Mouse (Mus musculus) embryonic facial prominence, embryonic 14.5 days (tissue): ENCODE measurements at regions not wholly inside any gene's neighbourhood (a gene's known extent, or its start where the extent isn't known, plus 50 kb on each side); places are given as distances from the start of the nearest gene placed in this dataset.
A peak's percentile ranks its signal among the peaks of the same experiment; 100 is the strongest.
"Not testable (repeated sequence)": the region's sequence is repeated elsewhere in the genome, so short reads cannot be mapped to it uniquely, and the experiment has no call there.

Source experiments
- ATAC-seq: fragments of 200-750 bp; cut with Nextera tagmentation; 2 replicates; pipeline ENCODE4 v1.8.0; 2017; ENCODE audit warnings: low read depth, moderate number of reproducible peaks, moderate TSS enrichment
- DNase-seq: peaks from one replicate; pipeline ENCODE4 v3.0.0-alpha.2; 2015; ENCODE audit warnings: low spot score
- H3K27ac ChIP-seq: fragments of 300-500 bp; sonication (generic); replicated peaks from 2 replicates; pipeline ENCODE4 v1.5.1; 2014; ENCODE audit warnings: low read depth, mild to moderate bottlenecking, low read length, moderate library complexity
- H3K27me3 ChIP-seq: fragments of 300-500 bp; sonication (generic); replicated peaks from 2 replicates; pipeline ENCODE4 v1.6.1; 2014; ENCODE audit warnings: low read length; ENCODE audit not compliant: control insufficient read depth, insufficient read depth
- H3K36me3 ChIP-seq: fragments of 300-500 bp; sonication (generic); 2 replicates; pipeline ENCODE4 v1.6.1; 2014; ENCODE audit warnings: low read length, mixed read lengths; ENCODE audit not compliant: control insufficient read depth, insufficient read depth
- H3K4me1 ChIP-seq: fragments of 300-500 bp; sonication (generic); 2 replicates; pipeline ENCODE4 v1.6.1; 2014; ENCODE audit warnings: antibody characterized with exemption, low read length; ENCODE audit not compliant: control insufficient read depth, insufficient read depth
- H3K4me2 ChIP-seq: fragments of 300-500 bp; sonication (generic); 2 replicates; pipeline ENCODE4 v1.6.1; 2014; ENCODE audit warnings: low read depth, mild to moderate bottlenecking, low read length, moderate library complexity, mixed read lengths
- H3K4me3 ChIP-seq: fragments of 300-500 bp; sonication (generic); 2 replicates; pipeline ENCODE4 v1.5.1; 2014; ENCODE audit warnings: low read depth, mild to moderate bottlenecking, low read length
- H3K9ac ChIP-seq: fragments of 300-500 bp; sonication (generic); 2 replicates; pipeline ENCODE4 v1.6.1; 2014; ENCODE audit warnings: low read depth, mild to moderate bottlenecking, low read length, moderate library complexity, mixed read lengths
- H3K9me3 ChIP-seq: fragments of 300-500 bp; sonication (generic); 2 replicates; pipeline ENCODE4 v1.6.1; 2016; ENCODE audit warnings: low read length; ENCODE audit not compliant: control insufficient read depth
- WGBS: fragments of 180-500 bp; shearing (Covaris S2); extraction: QIAGEN DNeasy Blood & Tissue Kit; methylation state at CpG from one replicate; pipeline ENCODE4 v1.1.7; 2014; 5-methylcytosine and 5-hydroxymethylcytosine counted together

GRCm38 (mm10) chr6:18566934-18567333 lies 52.3 kb upstream of the Cttnbp2 start:
- H3K36me3 ChIP-seq, H3K27ac ChIP-seq, ATAC-seq, H3K4me2 ChIP-seq, H3K4me3 ChIP-seq, H3K4me1 ChIP-seq, H3K9me3 ChIP-seq, DNase-seq, H3K27me3 ChIP-seq, H3K9ac ChIP-seq: not testable (repeated sequence)
- WGBS, result 73% methylated on average over 2 of the region's 2 CpGs

DNA sequence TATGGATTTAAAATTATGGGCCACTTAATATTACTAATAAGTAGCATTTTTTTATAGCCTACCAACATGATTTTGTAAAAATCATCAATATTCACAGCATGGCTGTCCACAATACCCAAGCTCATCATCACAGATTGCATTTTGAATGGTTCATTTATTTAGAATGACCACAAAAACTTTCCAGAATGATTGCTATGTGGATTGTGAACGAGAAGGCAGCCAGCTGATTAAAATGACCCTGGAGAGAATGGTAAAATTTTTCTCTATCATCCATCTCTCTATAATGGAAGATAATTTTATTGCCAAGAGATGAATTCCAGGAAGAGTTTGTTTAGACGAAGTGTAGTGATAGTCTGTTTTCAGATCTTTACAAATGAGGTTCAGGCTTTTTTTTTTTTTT lies 54.6 kb upstream of the Cttnbp2 start:
- no peaks in the 10 kb centered on the region for H3K27me3 ChIP-seq
- WGBS, result 78% methylated on average over 2 of the region's 2 CpGs

GRCm38 (mm10) chr6:18578501-18578900 lies 63.9 kb upstream of the Cttnbp2 start:
- H3K4me2 ChIP-seq, result no peak overlapping the region
- H3K4me3 ChIP-seq, result no peak overlapping the region
- no peaks in the 10 kb centered on the region for H3K4me1 ChIP-seq
- H3K27me3 ChIP-seq, result no peaks in the 10 kb centered on the region
- H3K9me3 ChIP-seq, result no peaks in the 10 kb centered on the region
- no peaks in the 10 kb centered on the region for H3K36me3 ChIP-seq
- H3K27ac ChIP-seq, result no peak overlapping the region
- H3K9ac ChIP-seq, result no peak overlapping the region
- DNase-seq, result no peak
- no peak for ATAC-seq

More for the DNA sequence above, 54.6 kb upstream of the Cttnbp2 start:
- no peak for ATAC-seq
- no peak overlapping the region for H3K27ac ChIP-seq
- H3K4me1 ChIP-seq, result no peaks in the 10 kb centered on the region
- no peak overlapping the region for H3K4me2 ChIP-seq
- H3K36me3 ChIP-seq, result no peaks in the 10 kb centered on the region
- H3K4me3 ChIP-seq, result no peak overlapping the region
- no peaks in the 10 kb centered on the region for H3K9me3 ChIP-seq
- DNase-seq, result no peak
- no peak overlapping the region for H3K9ac ChIP-seq

GRCm38 (mm10) chr6:18589436-18589835 lies 74.8 kb upstream of the Cttnbp2 start:
- no peaks in the 10 kb centered on the region for H3K27me3 ChIP-seq
- H3K27ac ChIP-seq, result no peak overlapping the region
- DNase-seq (no peak), ATAC-seq (no peak)
- no peak overlapping the region for H3K9ac ChIP-seq
- no peak overlapping the region for H3K4me3 ChIP-seq
- H3K4me1 ChIP-seq, result no peaks in the 10 kb centered on the region
- H3K36me3 ChIP-seq, result no peaks in the 10 kb centered on the region
- H3K9me3 ChIP-seq, result no peaks in the 10 kb centered on the region
- no peak overlapping the region for H3K4me2 ChIP-seq

DNA sequence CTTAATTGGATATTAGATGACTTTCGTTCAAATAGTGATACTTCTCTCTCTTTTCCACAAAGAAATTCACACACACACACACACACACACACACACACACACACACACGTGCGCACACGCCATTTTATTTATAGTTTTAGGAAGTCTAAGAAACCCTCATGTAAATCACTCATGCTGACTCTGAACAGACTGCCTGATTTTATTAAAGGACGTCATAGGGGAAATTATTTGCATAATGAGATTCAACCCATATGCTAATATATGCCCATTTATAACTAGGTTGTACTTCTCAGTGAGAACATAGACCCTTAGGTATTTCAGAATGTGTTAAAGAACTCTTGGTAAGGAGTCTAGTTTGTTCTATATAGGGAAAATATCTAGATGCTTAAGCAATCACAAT lies 82.0 kb upstream of the Cttnbp2 start:
- no peaks in the 10 kb centered on the region for H3K9me3 ChIP-seq
- no peak overlapping the region for H3K9ac ChIP-seq
- H3K27ac ChIP-seq, result no peak overlapping the region
- no peak for DNase-seq
- no peak for ATAC-seq
- no peak overlapping the region for H3K4me2 ChIP-seq
- WGBS, result 86% methylated on average over 5 of the region's 5 CpGs
- H3K27me3 ChIP-seq, result no peaks in the 10 kb centered on the region
- H3K36me3 ChIP-seq, result no peaks in the 10 kb centered on the region
- H3K4me1 ChIP-seq, result no peaks in the 10 kb centered on the region
- H3K4me3 ChIP-seq, result no peak overlapping the region

DNA sequence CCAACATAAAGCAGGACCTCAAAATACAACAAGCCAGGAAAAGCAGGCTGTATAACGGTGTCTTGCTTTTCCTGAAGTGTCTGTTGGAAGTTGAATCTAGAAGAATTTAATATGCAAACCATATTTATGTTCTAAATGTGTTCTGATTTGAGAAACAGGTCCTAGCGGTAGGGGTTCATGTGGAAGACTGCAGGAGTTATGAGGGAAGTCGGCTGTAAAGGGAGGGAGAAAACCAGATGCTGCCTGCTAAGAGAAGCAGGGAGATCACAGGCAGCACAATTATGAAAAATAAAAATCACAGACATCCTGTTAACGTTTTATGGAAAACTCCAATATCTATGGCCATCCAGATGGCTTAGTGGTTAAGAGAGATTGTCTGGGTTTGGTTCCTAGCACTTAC lies 85.0 kb upstream of the Cttnbp2 start:
- no peaks in the 10 kb centered on the region for H3K4me1 ChIP-seq
- ATAC-seq (no peak), DNase-seq (no peak)
- no peak overlapping the region for H3K9ac ChIP-seq
- H3K27ac ChIP-seq, result no peak overlapping the region
- H3K4me3 ChIP-seq, result no peak overlapping the region
- H3K4me2 ChIP-seq, result no peak overlapping the region
- no peaks in the 10 kb centered on the region for H3K36me3 ChIP-seq
- H3K27me3 ChIP-seq, result no peaks in the 10 kb centered on the region
- H3K9me3 ChIP-seq, result no peaks in the 10 kb centered on the region
- WGBS, result 51% methylated on average over 4 of the region's 4 CpGs

DNA sequence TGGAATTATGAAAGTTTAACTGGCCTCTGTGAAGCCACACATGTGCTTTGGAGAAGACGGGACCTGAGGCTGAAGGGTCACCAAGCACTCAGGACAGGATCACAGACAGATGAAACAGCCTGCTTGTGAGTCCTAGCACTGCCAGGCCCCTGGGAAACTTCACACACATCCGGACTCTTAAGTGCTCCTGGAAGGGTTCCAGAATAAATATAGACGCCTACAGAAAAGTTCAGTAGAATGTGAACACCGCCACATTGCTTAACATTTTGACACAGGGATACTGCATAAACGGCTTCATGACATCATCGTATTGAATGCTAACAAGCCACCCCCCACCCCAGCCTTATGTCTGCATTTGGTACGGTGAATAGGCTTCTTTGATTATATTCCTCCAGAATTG lies 87.3 kb upstream of the Cttnbp2 start:
- Histone ChIP-seq H3K36me3 (no peaks in the 10 kb centered on the region), H3K9ac (no peak overlapping the region), H3K27ac (no peak overlapping the region), H3K27me3 (no peaks in the 10 kb centered on the region), H3K4me3 (no peak overlapping the region), H3K4me1 (no peaks in the 10 kb centered on the region), H3K9me3 (no peaks in the 10 kb centered on the region), H3K4me2 (no peak overlapping the region)
- ATAC-seq (peak; percentile 62; the same call in 1 of the 2 replicates), DNase-seq (peak; percentile 80)
- 52% methylated on average over 7 of the region's 7 CpGs for WGBS

- peak; percentile 63; the same call in 1 of the 2 replicates for ATAC-seq
- peak; percentile 35 for DNase-seq
- Histone ChIP-seq H3K36me3 (no peaks in the 10 kb centered on the region), H3K4me1 (peaks cover 10% of the 10 kb centered on the region), H3K4me3 (no peak overlapping the region), H3K9ac (no peak overlapping the region), H3K27ac (0 out of 2 replicates have a peak overlapping the region, but pooled peaks have one; percentile 16), H3K27me3 (no peaks in the 10 kb centered on the region), H3K4me2 (no peak overlapping the region), H3K9me3 (no peaks in the 10 kb centered on the region)
- WGBS, result 38% methylated on average over 6 of the region's 6 CpGs
Measured at GRCm38 (mm10) chr6:18621372-18622262, 107.0 kb upstream of the Cttnbp2 start.

- H3K4me1 ChIP-seq, result no peaks in the 10 kb centered on the region
- H3K27me3 ChIP-seq, result no peaks in the 10 kb centered on the region
- ATAC-seq (no peak), DNase-seq (no peak)
- H3K4me2 ChIP-seq, result no peak overlapping the region
- H3K36me3 ChIP-seq, result no peaks in the 10 kb centered on the region
- H3K4me3 ChIP-seq, result no peak overlapping the region
- no peaks in the 10 kb centered on the region for H3K9me3 ChIP-seq
- WGBS, result 55% methylated on average over 1 of the region's 1 CpGs
- no peak overlapping the region for H3K27ac ChIP-seq
- H3K9ac ChIP-seq, result no peak overlapping the region
Measured at GRCm38 (mm10) chr6:18628591-18628990, 113.9 kb upstream of the Cttnbp2 start.
